Mouse (Mus musculus) stomach, embryonic 15.5 days (tissue): ENCODE data around the gene Erc2. TPM values are rescaled to one million over a fixed set of nuclear protein-coding genes. Genes with fewer than 3 reads are reported as not detected.

ENCODE experiments used
- ATAC-seq: fragments of 200-750 bp; cut with Nextera tagmentation; 2 replicates; pipeline ENCODE4 v1.8.0; 2017; ENCODE audit warnings: low read depth, moderate number of reproducible peaks, moderate TSS enrichment; ENCODE audit not compliant: insufficient read depth, low FRiP score
- H3K27ac ChIP-seq: fragments of 300-500 bp; sonication (generic); 2 replicates; pipeline ENCODE4 v1.5.1; 2015; ENCODE audit warnings: mild to moderate bottlenecking, inconsistent platforms
- H3K27me3 ChIP-seq: fragments of 300-500 bp; sonication (generic); replicated peaks from 2 replicates; pipeline ENCODE4 v1.6.1; 2015; ENCODE audit warnings: inconsistent platforms
- H3K36me3 ChIP-seq: fragments of 300-500 bp; sonication (generic); 2 replicates; pipeline ENCODE4 v1.6.1; 2015; ENCODE audit warnings: inconsistent platforms
- H3K4me1 ChIP-seq: fragments of 300-500 bp; sonication (generic); 2 replicates; pipeline ENCODE4 v1.6.1; 2015; ENCODE audit warnings: inconsistent platforms
- H3K4me2 ChIP-seq: fragments of 300-500 bp; sonication (generic); 2 replicates; pipeline ENCODE4 v1.6.1; 2015; ENCODE audit warnings: mild to moderate bottlenecking, inconsistent platforms
- H3K4me3 ChIP-seq: fragments of 300-500 bp; sonication (generic); replicated peaks from 2 replicates; pipeline ENCODE4 v1.5.1; 2015; ENCODE audit warnings: inconsistent platforms
- H3K9ac ChIP-seq: fragments of 300-500 bp; sonication (generic); 2 replicates; pipeline ENCODE4 v1.6.1; 2015; ENCODE audit warnings: inconsistent platforms
- H3K9me3 ChIP-seq: fragments of 300-500 bp; sonication (generic); 2 replicates; pipeline ENCODE4 v1.6.1; 2016; ENCODE audit warnings: inconsistent platforms
- WGBS: fragments of 180-500 bp; shearing (Covaris S2); methylation state at CpG from one replicate; pipeline ENCODE4 v1.1.7; 2015; 5-methylcytosine and 5-hydroxymethylcytosine counted together
- polyA plus RNA-seq: library from polyadenylated mRNA; unstranded; fragments of >200 nt; fragmentation: Nextera tagmentation; extraction: Ambion mirVana; gene quantifications from 2 replicates; pipeline ENCODE4 v1.2.1, GENCODE M21; 2015

Erc2 gene
- polyA plus RNA-seq, 1 experiment from 2014 or later, result 4.8 TPM

DNA sequence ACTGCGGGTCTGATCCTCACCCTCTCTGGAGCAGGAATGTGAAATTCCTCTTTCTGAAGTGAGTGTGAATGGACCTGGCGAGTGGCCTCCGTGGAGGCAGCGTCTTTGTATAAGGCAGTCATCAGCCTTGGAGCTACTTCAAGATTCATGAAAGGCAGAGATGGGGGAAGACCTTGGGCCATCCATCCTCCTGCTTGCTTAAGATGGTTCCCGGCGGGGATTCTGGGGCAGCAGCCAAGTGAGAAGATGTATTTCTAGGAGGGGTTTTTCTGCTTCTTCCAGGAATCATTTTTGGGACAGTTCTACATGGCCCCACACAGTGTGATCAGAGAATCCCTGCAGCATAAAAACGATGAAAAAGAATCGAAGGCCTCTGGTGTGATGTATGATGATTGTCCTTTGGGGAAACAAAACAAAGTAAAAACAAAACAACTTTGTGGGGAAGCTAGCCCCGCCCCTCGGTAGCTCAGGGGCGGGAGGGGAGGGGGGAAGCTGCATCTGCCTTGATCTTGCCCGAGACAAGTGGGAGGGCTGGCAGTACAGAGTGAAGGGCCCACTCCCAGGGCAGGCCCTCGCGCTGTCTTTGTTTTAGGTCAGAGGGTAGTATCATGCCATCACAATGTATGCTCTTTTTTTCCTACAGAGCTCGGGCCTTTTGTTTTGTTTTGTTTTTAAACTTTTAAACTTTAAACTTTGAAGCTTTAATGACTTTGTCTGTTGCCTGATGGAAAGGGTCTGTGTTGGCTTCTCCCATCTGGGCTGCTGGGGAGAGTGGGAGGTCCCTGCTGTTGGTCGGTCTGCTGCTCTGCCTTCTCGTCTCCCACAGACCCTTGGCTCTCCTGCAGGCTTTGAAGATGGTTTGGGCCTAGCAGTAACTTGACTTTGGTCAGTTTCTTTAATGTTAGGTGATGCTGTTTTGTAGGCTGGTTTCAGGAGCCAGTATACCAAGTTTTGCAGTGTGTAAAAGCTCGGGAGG is 435.9 kb downstream of the Erc2 start:
- Histone ChIP-seq H3K27me3 (no peaks in the 10 kb centered on the region), H3K27ac (peak overlapping the region; percentile 45; the same call in 1 of the 2 replicates), H3K36me3 (no peaks in the 10 kb centered on the region), H3K4me3 (no peak overlapping the region), H3K9ac (no peak overlapping the region), H3K4me1 (0 out of 2 replicates have a peak, but pooled peaks cover 7% of the 10 kb centered on the region), H3K9me3 (no peaks in the 10 kb centered on the region), H3K4me2 (no peak overlapping the region)
- peak; percentile 60; the same call in 1 of the 2 replicates for ATAC-seq
- 17% methylated on average over 18 of the region's 18 CpGs for WGBS

DNA sequence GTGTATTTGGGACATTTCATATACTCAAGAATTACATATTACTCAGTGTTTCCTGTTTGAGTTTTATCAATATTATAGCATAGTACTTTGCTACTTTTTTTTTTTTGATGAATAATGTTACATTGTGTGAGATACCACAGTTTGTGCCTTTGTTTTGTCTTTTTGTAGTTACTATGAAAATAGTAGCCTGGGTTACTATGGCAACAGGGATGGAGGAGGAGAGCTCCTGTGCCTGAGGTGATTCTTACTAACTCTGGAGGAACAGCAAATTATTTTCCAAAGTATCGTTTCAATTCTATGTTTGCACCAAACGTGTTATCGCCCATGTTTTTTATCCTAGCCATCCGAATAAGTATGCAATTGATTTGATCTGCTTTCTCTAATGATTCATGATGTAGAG is 438.7 kb downstream of the Erc2 start:
- WGBS, result 83% methylated on average over 4 of the region's 4 CpGs
- no peak overlapping the region for H3K4me3 ChIP-seq
- no peaks in the 10 kb centered on the region for H3K9me3 ChIP-seq
- ATAC-seq, result no peak
- H3K27me3 ChIP-seq, result no peaks in the 10 kb centered on the region
- H3K9ac ChIP-seq, result no peak overlapping the region
- H3K36me3 ChIP-seq, result no peaks in the 10 kb centered on the region
- no peak overlapping the region for H3K4me2 ChIP-seq
- H3K4me1 ChIP-seq, result 0 out of 2 replicates have a peak, but pooled peaks cover 7% of the 10 kb centered on the region
- no peak overlapping the region for H3K27ac ChIP-seq

DNA sequence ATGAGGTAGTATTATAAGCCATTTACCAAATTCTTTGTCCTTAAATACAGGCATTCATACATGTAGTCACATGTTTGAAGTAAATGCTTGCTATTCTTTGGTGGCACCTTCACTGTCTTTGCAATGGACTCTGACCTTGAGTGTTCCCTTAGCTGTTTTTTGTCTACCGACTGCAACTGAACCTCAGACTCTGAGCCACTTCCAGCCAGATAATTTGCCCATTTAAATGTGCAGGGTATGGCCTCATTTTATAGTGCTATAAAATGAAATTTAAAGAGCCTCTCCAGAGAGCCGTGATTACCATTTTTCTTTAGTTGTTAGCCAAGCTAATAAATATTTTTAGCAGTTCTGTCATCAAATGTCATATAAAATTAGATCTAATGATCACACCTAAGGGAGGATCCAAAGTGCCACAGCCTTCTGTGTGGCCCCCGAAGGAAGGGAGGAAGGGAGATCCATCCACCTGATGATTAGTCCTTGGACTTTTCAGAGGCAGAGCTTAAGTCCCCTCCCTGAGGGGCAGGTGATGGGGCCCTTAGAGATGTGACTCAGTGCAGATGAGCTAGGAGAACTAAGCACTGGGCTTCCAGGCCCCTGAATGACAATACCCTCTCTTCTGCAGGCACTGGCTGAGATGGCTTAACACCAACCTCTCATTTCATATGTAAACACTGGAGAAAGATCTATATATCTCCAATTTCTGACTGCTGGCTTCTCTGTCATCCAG is 439.6 kb downstream of the Erc2 start:
- H3K27me3 ChIP-seq, result no peaks in the 10 kb centered on the region
- no peak overlapping the region for H3K4me3 ChIP-seq
- no peak overlapping the region for H3K4me2 ChIP-seq
- 0 out of 2 replicates have a peak, but pooled peaks cover 7% of the 10 kb centered on the region for H3K4me1 ChIP-seq
- 78% methylated on average over 3 of the region's 3 CpGs for WGBS
- H3K9ac ChIP-seq, result no peak overlapping the region
- H3K9me3 ChIP-seq, result no peaks in the 10 kb centered on the region
- H3K36me3 ChIP-seq, result no peaks in the 10 kb centered on the region
- H3K27ac ChIP-seq, result no peak overlapping the region
- ATAC-seq, result no peak

GRCm38 (mm10) chr14:28068021-28068420 is 445.8 kb downstream of the Erc2 start:
- 75% methylated on average over 12 of the region's 12 CpGs for WGBS
- no peaks in the 10 kb centered on the region for H3K9me3 ChIP-seq
- no peaks in the 10 kb centered on the region for H3K36me3 ChIP-seq
- H3K27me3 ChIP-seq, result no peaks in the 10 kb centered on the region
- no peak overlapping the region for H3K9ac ChIP-seq
- ATAC-seq, result no peak
- no peak overlapping the region for H3K27ac ChIP-seq
- H3K4me3 ChIP-seq, result no peak overlapping the region
- no peak overlapping the region for H3K4me2 ChIP-seq
- no peaks in the 10 kb centered on the region for H3K4me1 ChIP-seq

DNA sequence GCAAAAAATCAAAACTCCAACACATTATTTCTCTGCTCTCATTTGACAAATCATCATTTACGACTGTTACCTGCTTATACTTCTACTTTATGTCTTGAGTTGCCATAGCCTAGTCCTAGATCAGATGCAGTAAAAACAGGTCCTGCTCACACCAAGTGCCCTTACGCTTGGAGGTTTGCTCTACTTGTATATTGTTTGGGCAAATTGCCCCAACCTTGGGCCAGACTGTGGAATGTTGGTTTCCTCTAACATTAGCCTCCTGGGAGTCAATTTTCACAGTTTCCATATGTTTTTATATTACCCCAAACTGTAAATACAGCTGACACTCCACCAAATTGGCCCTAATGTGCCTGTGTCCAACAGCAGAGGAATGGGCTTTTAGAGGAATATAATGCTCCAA is 447.6 kb downstream of the Erc2 start:
- Histone ChIP-seq H3K27ac (no peak overlapping the region), H3K9me3 (no peaks in the 10 kb centered on the region), H3K4me1 (no peaks in the 10 kb centered on the region), H3K9ac (no peak overlapping the region), H3K27me3 (no peaks in the 10 kb centered on the region), H3K4me2 (no peak overlapping the region), H3K36me3 (no peaks in the 10 kb centered on the region), H3K4me3 (no peak overlapping the region)
- ATAC-seq, result no peak
- 81% methylated on average over 2 of the region's 2 CpGs for WGBS

DNA sequence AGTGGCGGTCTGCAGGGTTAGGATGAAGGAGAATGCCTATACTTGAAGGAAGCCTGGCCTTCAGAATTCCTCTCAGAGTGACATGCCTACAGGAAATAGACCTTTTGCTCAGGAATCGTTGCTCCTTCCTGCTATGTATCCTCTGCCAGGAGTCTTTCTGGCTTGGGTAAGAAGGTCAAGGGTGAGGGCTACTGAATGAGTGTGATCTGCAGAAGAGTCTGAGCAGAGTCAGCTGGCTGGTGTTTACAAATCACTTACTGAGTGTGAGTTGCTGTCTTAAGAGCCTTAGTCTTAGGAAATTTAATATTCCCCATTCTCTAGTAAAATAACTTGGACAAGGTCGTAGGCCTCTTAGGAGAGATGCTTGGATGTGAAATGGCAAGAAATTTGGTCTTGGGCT is 450.3 kb downstream of the Erc2 start:
- Histone ChIP-seq H3K9me3 (no peaks in the 10 kb centered on the region), H3K4me1 (no peaks in the 10 kb centered on the region), H3K27ac (no peak overlapping the region), H3K4me3 (no peak overlapping the region), H3K36me3 (no peaks in the 10 kb centered on the region), H3K27me3 (no peaks in the 10 kb centered on the region), H3K9ac (no peak overlapping the region), H3K4me2 (no peak overlapping the region)
- WGBS, result 68% methylated on average over 3 of the region's 3 CpGs
- no peak for ATAC-seq

GRCm38 (mm10) chr14:28089636-28090443 is 467.6 kb downstream of the Erc2 start:
- H3K4me2 ChIP-seq, result no peak overlapping the region
- no peak overlapping the region for H3K27ac ChIP-seq
- ATAC-seq, result no peak
- no peaks in the 10 kb centered on the region for H3K27me3 ChIP-seq
- H3K36me3 ChIP-seq, result no peaks in the 10 kb centered on the region
- no peak overlapping the region for H3K9ac ChIP-seq
- H3K4me1 ChIP-seq, result no peaks in the 10 kb centered on the region
- H3K9me3 ChIP-seq, result no peaks in the 10 kb centered on the region
- 58% methylated on average over 8 of the region's 8 CpGs for WGBS
- H3K4me3 ChIP-seq, result no peak overlapping the region

GRCm38 (mm10) chr14:28091367-28091766 is 469.1 kb downstream of the Erc2 start:
- Histone ChIP-seq H3K27me3 (no peaks in the 10 kb centered on the region), H3K36me3 (no peaks in the 10 kb centered on the region), H3K4me3 (no peak overlapping the region), H3K9me3 (no peaks in the 10 kb centered on the region), H3K4me1 (no peaks in the 10 kb centered on the region), H3K4me2 (no peak overlapping the region), H3K9ac (no peak overlapping the region), H3K27ac (no peak overlapping the region)
- WGBS, result 83% methylated on average over 1 of the region's 1 CpGs
- no peak for ATAC-seq

GRCm38 (mm10) chr14:28093214-28093613 is 471.0 kb downstream of the Erc2 start:
- no peak overlapping the region for H3K4me2 ChIP-seq
- H3K27ac ChIP-seq, result no peak overlapping the region
- no peaks in the 10 kb centered on the region for H3K4me1 ChIP-seq
- ATAC-seq, result no peak
- WGBS, result 70% methylated on average over 4 of the region's 4 CpGs
- H3K9me3 ChIP-seq, result no peaks in the 10 kb centered on the region
- H3K4me3 ChIP-seq, result no peak overlapping the region
- H3K36me3 ChIP-seq, result no peaks in the 10 kb centered on the region
- no peaks in the 10 kb centered on the region for H3K27me3 ChIP-seq
- no peak overlapping the region for H3K9ac ChIP-seq

GRCm38 (mm10) chr14:28093913-28094312 is 471.7 kb downstream of the Erc2 start:
- no peaks in the 10 kb centered on the region for H3K4me1 ChIP-seq
- no peak overlapping the region for H3K4me2 ChIP-seq
- H3K9me3 ChIP-seq, result no peaks in the 10 kb centered on the region
- H3K27me3 ChIP-seq, result no peaks in the 10 kb centered on the region
- H3K4me3 ChIP-seq, result no peak overlapping the region
- no peak for ATAC-seq
- H3K36me3 ChIP-seq, result no peaks in the 10 kb centered on the region
- no peak overlapping the region for H3K9ac ChIP-seq
- 92% methylated on average over 1 of the region's 1 CpGs for WGBS
- H3K27ac ChIP-seq, result no peak overlapping the region

DNA sequence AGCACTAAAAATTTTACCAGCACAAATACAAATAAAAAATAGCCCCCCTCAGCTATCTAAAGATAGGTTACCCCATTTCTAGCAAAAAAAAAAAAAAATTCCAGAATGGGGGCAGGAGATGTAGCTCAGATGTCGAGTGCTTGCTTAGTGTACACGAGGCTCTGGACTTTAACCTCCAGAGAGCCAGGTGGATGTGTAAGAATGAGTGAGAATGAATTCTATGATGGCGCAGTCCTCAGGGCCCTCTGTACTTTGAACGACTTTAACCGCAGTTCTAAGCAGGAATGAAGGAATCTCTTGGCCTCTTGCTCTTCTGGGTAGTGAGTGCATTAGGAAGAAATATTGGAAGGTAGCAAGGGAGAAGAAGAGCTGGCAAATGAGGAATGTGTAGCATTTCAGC is 476.9 kb downstream of the Erc2 start:
- Histone ChIP-seq H3K27me3 (no peaks in the 10 kb centered on the region), H3K9ac (no peak overlapping the region), H3K9me3 (no peaks in the 10 kb centered on the region), H3K4me3 (no peak overlapping the region), H3K4me2 (no peak overlapping the region), H3K27ac (no peak overlapping the region), H3K36me3 (no peaks in the 10 kb centered on the region), H3K4me1 (no peaks in the 10 kb centered on the region)
- 78% methylated on average over 5 of the region's 5 CpGs for WGBS
- no peak for ATAC-seq
